Mouse (Mus musculus) urinary bladder, postnatal 25 days (tissue): Measurements from ENCODE around the gene Srarp.

Experiments used
- DNase-seq: peaks from one replicate; pipeline ENCODE4 v3.0.0; 2022; ENCODE audit warnings: low spot score

Gene Srarp

GRCm38 (mm10) chr4:141435974-141436373 is at the start of gene Srarp:
TSS of gene Srarp (minus strand) at chr4:141436105.
- DNase-seq = no peak

- DNase-seq = no peak
Measured at GRCm38 (mm10) chr4:141484071-141484470, 48.2 kb upstream of the Srarp start.

DNA sequence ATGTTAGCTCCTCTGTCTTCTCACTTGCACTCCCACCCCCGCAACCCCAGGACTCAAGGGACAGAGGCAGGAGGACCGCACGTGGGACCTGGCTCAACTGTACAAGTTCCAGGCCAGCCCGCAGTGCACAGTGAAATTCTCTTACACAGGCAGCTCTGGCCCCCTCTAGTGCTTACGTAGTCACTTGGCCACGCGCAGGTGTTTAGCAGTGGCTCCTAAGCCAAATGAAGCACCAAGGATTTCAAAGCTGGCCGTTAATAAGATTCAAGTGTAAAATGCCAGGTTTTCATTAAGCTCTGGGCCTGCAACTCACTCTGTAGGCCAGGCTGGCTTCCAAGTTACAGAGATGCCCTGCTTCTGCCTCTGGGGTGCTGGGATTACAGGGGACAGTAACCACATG is 43.5 kb upstream of the Srarp start:
- DNase-seq = no peak

DNA sequence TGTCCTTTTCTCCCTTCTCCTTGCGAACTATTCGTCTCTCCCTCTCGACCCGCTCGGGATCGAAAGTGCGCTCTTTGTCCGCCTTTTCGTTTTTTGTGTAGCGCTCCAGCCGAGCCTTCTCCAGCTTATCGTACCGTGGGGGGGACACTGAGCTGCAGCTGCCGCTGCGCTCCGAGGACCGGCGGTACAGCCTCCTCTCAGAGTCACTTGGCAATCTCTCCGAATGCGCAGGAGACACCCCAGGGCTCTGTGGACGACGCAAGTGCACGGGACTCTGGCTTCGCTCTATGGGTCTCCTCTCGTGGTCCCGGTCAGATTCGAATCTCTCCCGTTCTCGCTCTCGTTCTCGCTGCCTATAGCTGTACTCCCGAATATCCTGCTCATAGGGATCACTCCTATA is 42.9 kb upstream of the Srarp start:
- DNase-seq = no peak

- no peak for DNase-seq
Measured at GRCm38 (mm10) chr4:141478225-141478624, 42.3 kb upstream of the Srarp start.

- DNase-seq = no peak
Measured at GRCm38 (mm10) chr4:141477681-141478102, 41.8 kb upstream of the Srarp start.

- no peak for DNase-seq
Measured at GRCm38 (mm10) chr4:141474431-141474830, 38.5 kb upstream of the Srarp start.

DNA sequence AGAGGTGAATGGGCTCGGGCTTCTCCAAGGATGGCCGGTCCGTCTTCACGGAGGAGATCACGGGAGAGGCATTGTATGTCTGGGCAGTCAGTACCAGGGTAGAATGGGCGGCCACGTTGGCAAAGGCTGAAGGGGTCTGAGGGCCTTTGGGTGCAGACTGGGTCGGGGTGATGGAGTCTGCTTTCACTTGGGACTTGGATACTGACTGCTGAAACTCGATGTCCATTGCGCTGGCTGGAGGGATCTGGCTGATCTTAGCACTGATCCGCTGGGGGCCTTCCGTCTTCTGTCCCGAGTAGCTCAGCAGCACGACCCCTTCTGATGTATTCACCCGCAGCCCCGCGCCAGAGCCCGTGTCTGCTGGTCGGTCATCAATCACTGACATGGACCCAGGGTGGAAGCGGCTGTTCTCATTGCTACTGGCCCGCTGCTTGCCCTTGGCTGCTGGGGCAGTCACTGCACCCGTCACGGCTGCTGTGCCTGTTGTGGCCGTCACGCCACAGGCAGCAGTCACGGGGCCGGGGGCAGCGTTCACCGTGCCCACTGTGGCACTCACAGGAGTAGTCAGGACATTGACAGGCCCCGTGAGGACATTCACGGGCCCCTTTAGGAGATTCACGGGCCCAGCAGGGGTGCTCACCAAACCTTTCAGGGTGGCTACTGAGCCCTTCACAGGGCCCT is 36.9 kb upstream of the Srarp start:
- DNase-seq = no peak

DNA sequence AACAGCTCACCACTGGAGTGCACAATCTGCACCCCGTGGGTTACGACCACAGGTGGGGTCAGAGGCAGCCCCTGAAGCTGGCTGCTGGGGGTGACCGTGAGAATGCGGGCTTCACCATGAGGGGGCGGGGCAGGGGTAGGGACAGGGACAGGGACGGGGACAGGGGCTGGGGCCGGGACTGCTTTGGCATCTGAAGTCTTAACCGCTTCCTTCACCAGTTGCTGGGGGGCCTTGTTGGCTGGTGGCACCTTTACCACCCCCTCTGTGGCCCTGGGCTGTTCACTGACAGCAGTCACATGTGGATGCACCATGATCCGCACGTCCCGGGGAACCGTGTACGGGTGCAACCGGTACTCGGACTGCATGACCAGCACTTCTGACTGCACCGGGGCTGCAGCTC is 35.6 kb upstream of the Srarp start:
- DNase-seq = no peak

GRCm38 (mm10) chr4:141469343-141469742 is 33.4 kb upstream of the Srarp start:
- no peak for DNase-seq

DNA sequence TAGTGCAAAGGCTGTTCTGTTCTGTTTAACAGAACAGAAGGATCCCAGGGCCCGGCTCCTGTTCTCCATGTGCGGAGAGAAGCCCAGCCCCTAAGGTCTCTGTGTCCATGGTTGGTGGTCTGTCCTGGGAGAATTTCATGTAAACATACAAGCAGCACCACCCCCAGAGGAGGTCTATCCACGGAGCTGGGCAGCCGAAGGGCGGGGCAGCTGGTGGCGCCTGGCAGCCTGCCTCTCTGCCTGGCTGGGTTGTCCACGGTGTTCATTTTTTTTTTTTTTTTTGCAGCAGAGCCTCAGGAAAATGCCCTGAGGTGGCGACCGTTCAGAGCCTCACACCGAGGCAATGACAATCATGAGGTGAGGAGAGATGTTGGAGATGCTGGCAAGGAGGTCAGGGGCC is 32.7 kb upstream of the Srarp start:
- no peak for DNase-seq

DNA sequence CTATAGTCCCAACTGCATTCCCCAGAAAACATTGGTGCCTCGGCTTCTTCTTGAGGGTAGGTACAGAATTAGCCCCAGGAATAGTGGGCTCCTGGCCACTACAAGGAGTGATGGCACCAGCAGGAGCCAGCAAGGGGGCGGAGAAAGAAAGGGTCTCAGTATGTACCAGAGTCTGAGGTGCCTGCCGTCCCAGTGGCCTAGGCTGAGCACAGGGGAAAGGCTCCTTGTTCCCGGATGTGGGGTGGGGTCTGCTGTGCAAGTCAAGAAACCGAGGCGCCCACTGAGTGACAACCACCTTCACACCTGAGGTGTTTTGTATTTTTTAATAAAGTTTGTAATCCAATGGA is 31.6 kb upstream of the Srarp start:
- DNase-seq = no peak

GRCm38 (mm10) chr4:141466844-141467580 is 31.1 kb upstream of the Srarp start:
- DNase-seq = no peak

- no peak for DNase-seq
Measured at GRCm38 (mm10) chr4:141466289-141466795, 30.4 kb upstream of the Srarp start.

- DNase-seq = no peak
Measured at GRCm38 (mm10) chr4:141465512-141466288, 29.8 kb upstream of the Srarp start.

DNA sequence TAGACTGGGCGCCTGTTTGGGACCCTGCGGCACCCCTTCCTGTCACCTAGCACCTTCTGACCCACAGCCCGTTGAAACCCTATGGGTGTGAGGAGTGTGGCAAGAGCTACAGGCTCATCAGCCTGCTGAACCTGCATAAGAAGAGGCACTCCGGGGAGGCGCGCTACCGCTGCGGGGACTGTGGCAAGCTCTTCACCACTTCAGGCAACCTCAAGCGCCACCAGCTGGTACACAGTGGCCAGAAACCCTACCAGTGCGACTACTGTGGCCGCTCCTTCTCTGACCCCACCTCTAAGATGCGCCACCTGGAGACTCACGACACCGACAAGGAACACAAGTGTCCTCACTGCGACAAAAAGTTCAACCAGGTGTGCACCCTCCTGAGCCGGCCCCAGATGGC is 28.8 kb upstream of the Srarp start:
- DNase-seq = no peak

- DNase-seq = no peak
Measured at GRCm38 (mm10) chr4:141463472-141463871, 27.6 kb upstream of the Srarp start.

DNA sequence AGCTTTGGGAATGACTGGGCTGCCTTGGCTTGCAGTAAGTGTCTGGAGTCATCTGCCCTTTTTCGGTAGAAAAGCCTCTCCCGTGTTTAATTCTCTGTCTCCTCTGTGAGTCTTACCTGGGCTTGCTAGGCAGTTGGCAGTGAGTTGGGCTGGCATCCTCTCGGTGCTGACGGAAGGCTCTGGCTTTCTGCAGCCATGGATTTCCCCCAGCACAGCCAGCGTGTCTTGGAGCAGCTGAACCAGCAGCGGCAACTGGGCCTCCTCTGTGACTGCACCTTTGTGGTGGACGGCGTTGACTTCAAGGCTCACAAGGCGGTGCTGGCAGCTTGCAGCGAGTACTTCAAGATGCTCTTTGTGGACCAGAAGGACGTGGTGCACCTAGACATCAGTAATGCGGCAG is 25.7 kb upstream of the Srarp start:
- no peak for DNase-seq

- DNase-seq = no peak
Measured at GRCm38 (mm10) chr4:141461088-141461487, 25.2 kb upstream of the Srarp start.

DNA sequence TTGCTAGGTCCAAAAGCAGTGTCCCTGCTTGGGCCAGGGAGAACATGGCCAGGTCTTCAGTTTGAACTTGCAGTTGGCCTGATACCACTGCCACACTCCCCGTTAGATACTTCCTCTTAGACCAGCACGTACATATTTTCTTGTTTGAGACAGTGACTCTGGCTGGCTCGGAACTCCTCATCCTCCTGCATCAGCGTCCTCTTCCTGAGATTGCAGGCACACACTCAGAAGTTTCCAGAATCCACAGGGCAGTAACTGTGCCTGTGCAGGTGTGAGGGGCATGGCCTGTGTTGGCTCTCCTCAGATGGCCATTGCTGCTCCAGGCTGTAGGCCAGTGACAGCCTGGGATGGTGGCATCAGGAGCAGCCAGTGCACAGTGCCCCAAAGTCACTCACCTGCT is 24.6 kb upstream of the Srarp start:
- DNase-seq = no peak

DNA sequence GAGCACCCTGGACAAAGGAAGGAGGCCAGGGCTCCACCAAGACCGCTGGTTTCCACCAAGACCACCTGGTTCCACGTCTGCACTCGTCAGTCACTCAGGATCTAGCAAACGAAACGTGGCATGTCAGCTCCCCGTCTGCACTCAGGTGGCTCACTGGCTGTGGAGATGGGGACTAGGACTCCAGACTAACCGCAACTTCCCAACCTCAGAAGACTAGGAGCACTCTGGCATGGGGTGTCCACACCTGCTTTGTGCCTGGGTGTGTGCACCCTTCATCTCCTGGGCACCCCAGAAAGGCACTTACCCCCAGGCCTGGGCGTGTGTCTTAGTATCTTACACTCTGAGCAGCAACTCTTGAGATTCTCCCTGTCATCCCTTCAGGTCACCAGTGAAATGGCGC is 23.9 kb upstream of the Srarp start:
- DNase-seq = no peak

- DNase-seq = no peak
Measured at GRCm38 (mm10) chr4:141458888-141459287, 23.0 kb upstream of the Srarp start.

DNA sequence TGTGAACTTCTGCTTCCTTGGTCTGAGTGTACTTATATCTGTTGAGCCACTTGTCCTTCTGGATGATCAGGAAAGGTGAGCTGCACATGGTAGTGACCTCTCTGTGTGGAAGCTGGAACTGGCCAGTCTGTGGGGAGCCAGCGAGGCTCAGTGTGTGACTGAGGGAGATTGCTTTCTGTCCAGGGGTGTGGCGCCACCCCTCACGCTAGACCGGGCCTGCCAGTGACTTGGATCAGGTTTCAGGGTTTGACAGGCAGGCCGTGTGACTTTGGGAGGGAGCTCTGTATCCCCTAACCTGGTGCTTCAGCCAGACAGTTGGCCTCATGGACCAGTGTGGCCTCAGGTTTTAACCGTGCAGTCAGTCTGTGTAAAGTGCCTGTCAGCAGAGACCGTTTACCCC is 22.3 kb upstream of the Srarp start:
- peak; percentile 46 for DNase-seq
